Mouse (Mus musculus) MEL-GATA-1-ER (cell line): Measurements from ENCODE around the gene Mcoln2.
"Not testable (repeated sequence)": the region's sequence is repeated elsewhere in the genome, so short reads cannot be mapped to it uniquely, and the experiment has no call there.

Experiments used
- DNase-seq: peaks from one replicate; pipeline ENCODE4 v3.0.0-alpha.2; 2012; ENCODE audit warnings: low read depth; ENCODE audit errors: extremely low read depth

Mcoln2 gene

DNA sequence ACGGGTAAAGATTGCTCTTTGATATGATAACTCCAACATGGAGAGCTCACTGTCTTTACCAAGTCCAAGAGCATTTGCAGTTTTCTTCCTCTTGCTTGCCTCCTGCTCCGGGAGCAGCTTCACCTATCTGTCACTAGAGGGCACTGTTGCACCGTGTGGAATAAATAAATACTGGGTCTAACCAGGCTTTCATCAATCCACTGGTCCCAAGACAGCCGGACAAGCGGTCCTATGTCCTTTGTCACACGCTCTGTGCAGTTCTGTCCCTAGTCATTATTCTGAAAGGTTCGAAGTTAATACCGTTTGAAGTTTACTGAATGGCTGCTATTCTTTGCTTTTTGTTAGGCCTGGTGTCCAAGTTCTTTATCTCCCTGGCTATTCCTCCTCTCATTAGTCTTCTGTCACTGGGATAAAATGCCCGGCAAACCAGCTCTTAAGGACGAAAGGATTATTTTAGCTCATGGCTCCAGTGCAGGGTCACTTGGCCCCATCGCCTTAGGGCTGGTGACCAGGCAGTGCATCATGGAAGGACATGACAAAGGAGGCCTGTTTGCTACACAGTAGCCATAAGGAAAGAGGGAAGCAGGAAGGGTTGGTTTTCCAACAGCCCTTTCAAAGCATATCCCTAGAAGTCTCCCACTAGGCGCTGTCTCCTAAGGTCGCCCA, 35.5 kb downstream of the Mcoln2 start:
- DNase-seq: peak; percentile 58

DNA sequence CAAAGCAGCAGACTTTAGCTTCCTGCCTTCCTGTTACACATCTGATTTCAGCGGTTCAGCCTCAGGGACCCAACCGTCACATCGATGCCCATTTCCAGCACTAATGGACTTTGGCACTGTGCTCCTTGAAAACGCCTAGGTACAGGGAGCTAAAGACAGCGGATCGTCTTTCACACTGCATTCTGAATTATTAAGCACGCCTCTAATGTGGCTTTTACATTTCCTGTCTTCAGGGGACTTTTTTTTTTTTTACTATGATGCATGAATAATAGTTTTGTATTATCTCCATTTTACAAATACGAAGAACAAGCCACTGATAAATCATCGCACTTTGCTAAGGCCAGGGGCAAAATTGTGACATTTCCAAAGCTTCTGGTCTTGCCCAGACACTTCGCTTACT, 36.4 kb downstream of the Mcoln2 start:
- no peak for DNase-seq

GRCm38 (mm10) chr3:146189933-146190332, 40.3 kb downstream of the Mcoln2 start:
- DNase-seq: no peak

DNA sequence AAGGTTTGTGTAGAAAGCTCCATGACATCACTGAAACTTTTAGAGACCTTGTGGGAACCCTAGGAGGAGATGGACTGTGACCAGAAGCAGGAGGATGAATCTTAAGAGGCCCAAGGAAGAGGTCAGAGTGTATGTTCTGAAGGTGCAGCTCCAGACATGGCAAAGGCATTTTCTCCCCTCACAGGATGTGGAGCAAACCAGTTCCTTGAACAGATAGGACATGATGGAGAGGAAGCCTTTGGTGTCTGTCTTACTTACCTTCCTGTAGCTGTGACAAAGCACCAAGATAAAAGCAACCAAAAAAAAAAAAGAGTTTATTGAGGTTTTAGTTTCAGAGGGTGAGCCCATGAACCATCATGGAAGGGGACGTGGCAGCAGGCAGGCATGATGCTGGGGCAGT, 42.9 kb downstream of the Mcoln2 start:
- no peak for DNase-seq

DNA sequence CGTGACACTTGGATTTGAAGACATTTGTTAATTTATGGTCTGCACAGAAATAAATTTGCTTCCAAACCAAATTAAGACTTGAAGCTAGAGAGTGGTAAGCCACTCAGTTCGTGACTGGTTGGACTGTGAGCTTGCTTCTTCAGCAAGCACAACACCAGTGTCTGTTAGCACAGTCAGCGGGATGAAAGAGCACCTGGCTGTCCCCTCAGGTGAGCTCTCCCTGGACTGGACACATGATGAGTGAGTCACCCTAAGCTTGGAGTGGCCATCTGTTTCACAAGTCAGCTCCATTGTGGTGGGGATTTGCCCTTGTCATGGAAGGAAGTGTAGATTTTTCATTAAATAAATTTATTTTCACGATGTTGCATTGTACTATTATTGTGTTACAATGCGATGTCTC, 45.5 kb downstream of the Mcoln2 start:
- DNase-seq: no peak

- no peak for DNase-seq
These were observed 46.7 kb downstream of the Mcoln2 start for GRCm38 (mm10) chr3:146196301-146196700.

- DNase-seq: no peak
These were observed 47.4 kb downstream of the Mcoln2 start for GRCm38 (mm10) chr3:146196780-146197743.

- DNase-seq: no peak
These were observed 48.2 kb downstream of the Mcoln2 start for GRCm38 (mm10) chr3:146197785-146198184.

- DNase-seq: no peak
These were observed 49.3 kb downstream of the Mcoln2 start for GRCm38 (mm10) chr3:146198803-146199481.

- no peak for DNase-seq
These were observed 49.9 kb downstream of the Mcoln2 start for GRCm38 (mm10) chr3:146199486-146199885.

DNA sequence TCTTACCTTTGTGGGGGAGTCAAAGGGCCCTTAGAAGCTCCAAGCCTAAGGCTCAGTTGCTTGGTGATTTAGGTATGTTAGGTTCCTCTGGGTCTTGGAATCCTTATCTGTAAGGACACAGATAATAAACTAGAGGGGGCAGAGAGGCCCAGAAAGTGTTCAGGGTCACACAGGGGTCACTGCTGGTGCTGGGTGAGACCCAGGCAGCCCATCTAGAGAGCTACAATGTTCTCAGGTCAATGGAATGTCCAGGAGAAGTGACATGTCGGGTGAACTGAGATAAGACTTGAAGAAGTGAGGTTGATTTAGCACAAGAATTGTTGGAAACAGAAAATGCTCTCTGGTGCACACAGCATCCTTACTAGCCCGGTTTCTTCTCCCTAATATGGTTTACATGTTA, 54.7 kb downstream of the Mcoln2 start:
- no peak for DNase-seq

GRCm38 (mm10) chr3:146205305-146205704, 55.7 kb downstream of the Mcoln2 start:
- no peak for DNase-seq

DNA sequence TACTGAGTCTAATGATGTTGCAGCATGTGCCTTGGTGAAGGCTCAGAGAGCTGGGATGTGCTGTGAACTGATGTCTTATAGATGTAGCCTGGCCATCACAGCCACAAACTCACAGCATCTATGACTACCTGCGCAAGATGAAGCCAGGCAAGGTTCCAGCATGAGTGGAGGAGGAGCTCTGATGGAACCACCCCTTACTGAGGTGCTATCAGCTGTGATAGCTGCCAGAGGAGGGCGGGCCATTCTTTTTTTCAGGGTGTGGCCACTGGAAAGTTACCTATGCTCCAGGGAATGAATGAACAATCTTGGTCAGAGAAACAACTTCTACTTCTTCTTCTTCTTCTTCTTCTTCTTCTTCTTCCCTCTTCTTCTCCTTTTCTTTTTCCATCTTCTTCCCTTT, 57.0 kb downstream of the Mcoln2 start:
- no peak for DNase-seq

DNA sequence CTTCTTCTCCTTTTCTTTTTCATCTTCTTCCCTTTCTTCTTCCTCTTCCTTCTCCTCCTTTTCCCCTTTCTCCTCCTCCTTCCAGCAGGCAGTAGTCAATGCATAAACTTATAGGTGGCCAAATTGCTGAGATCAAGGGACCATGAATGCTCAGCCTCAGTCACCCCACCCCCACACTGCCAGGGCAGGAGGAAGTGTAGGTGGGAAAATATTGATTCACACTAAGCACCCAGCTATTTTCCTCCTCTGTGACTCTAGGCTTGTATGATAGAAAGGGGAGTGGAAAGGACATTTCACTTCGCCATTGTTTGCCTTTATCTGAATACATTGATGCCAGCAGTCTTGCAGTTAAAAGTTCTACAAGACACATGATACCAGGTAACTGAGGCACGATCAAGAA, 57.8 kb downstream of the Mcoln2 start:
- no peak for DNase-seq

DNA sequence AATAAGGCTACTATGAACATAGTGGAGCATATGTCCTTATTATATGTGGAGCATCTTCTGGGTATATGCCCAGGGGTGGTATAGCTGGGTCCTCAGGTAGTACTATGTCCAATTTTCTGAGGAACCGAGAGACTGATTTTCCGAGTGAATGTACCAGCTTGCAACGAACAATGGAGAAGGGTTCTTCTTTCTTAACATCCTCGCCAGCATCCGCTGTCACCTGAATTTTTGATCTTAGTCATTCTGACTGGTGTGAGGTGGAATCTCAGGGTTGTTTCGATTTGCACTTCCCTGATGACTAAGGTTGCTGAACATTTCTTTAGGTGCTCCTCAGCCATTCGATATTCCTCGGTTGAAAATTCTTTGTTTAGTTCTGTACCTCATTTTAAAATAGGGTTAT, 60.1 kb downstream of the Mcoln2 start:
- not testable (repeated sequence) for DNase-seq

GRCm38 (mm10) chr3:146211141-146211747, 61.6 kb downstream of the Mcoln2 start:
- DNase-seq: no peak

DNA sequence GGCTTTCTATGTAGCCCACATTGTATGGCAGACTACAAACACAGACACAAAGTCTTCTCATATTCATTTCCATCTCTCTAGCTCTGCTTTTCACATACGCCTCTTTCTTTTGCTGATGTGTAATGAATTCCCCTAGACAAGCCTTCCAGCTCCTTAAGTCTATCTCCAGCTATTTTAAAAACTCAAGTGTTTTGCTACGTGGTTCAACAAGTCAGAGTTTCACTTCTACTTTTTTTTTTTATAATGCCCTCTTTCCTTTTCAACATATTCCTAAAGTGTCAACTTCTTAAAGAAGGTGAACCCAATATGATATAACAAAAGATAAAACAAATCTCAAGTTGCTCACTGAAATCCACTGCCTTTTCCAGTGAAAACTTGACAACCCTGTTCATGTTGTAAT, 62.3 kb downstream of the Mcoln2 start:
- no peak for DNase-seq

DNA sequence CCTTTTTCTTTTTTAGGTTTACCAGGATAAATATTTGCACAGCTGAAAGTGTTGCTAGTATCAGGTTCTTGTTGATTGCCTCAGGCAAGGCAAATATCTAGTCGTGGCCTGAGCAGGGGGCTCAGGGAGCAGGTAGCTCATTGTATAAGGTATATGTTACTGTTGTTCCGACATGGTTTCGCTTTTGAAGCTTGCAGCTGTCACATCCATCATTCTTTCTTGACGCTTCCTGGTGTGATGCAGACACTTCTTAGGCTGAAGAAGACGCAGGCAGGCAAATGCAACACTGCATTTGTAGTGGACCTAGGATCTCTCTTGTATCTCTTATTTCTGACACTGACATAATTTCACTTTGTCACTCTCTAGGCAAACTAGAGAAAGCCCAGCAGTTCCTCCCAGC, 63.7 kb downstream of the Mcoln2 start:
- no peak for DNase-seq

- peak; percentile 88 for DNase-seq
These were observed 66.9 kb downstream of the Mcoln2 start for GRCm38 (mm10) chr3:146216561-146216960.

DNA sequence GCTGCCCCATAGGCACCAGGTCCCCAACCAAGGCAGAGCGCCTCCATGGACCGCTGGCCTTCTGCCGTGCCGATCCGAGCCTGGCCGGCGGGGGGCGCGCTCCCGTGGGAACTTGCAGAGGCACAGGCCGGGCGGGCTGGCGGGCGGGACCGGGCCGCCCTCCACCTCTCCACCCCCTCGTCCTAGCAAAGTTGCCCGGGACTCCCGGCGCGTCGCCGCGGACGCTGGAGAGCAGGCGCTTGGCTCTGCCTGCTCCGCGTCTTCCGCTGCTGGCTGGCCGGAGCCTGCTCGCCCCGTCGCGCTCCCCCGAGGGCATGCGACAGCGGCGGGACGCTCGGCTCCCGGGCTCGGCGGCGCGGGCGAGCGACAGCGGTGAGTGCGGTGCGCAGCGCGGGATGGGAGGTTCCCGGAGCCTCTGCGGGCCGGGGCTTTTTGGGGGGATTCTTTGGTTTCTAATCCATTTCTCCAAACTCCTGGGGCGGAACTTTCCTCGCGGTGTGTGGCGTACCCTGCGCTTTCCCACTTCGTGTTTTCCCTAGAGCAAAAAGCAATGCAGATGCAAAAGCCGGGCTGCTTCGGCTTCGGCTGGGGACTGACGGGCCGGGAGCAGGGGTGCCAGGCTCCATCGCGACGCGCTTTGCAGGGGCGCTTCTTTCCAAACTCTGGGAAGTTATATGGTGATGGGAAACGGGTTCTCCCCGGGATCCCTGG, 71.3 kb downstream of the Mcoln2 start, which contains the start of gene Lpar3:
Lpar3 (plus strand) TSS at position 188 of the 711 bp plus-strand sequence.
- DNase-seq: no peak

- no peak for DNase-seq
These were observed 74.6 kb downstream of the Mcoln2 start for GRCm38 (mm10) chr3:146224271-146224670.
